Mouse (Mus musculus) embryonic stem cell, embryonic (primary cell): ENCODE results near the gene Gfpt1.

Experiments
- CTCF ChIA-PET, 4 experiments: fragments of 300-600 bp in 2 of 4; fragments of 350-600 bp in 2 of 4; sonication (Branson Sonifier 250); formaldehyde crosslinking; loops; one replicate each; lab custom pipeline; 2022; ENCODE audit warnings: inconsistent platforms in 2 of 4; lab: Charles Lee
- POLR2A ChIA-PET, 4 experiments: fragments of 300-600 bp in 2 of 4; fragments of 350-600 bp in 2 of 4; sonication (Branson Sonifier 250); formaldehyde crosslinking; loops; one replicate each; lab custom pipeline; 2022; ENCODE audit warnings: antibody characterized with exemption in 4 of 4, inconsistent platforms in 1 of 4; lab: Charles Lee

Gene Gfpt1

GRCm38 (mm10) chr6:87042337-87043130, at the start of gene Gfpt1:
Gene Gfpt1 (plus strand): TSS chr6:87042846.
- POLR2A ChIA-PET = interaction anchor here (0.6 to 11.9 kb wide), 89 partner anchors 9 to 705 kb away, joined by 3 to 156 read pairs (median 4); partner anchors contain the start of genes Nfu1 (in 3 of the 4), Gmcl1 (in 2 of the 4), Antxr1 (in 1 of the 4) and Aplf (in 1 of the 4)
- CTCF ChIA-PET = interaction anchor here (0.6 to 2.3 kb wide), 11 partner anchors 16 to 471 kb away, joined by 3 to 7 read pairs (median 3); no protein-coding TSS in a partner anchor

DNA sequence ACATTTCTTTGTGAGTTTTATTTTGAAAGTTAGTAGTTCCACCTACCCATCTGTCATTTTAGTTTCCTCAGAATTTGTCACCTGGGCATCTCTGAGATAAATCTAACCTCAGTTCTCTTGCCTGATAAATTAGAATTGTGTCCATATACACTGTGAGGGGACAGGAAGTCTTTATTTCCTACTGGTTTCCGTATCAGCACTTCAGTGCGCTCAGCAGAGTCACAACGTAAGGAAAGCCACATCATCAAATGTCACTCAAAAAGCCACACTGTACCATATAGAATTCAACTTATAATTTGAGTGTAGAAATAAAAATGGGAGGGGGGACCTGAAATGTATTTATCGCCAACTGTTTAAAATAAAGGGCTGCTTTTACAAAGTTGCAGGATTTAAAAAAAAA, 48.4 kb upstream of the Gfpt1 start:
- CTCF ChIA-PET = interaction anchor here in 1 of 4 experiments (0.6 kb wide), 1 partner anchor 27 kb away, joined by 3 read pairs; no protein-coding TSS in a partner anchor
- POLR2A ChIA-PET = interaction anchor here in 2 of 4 experiments (0.6 to 0.9 kb wide), 2 partner anchors 14 to 17 kb away, joined by 3 read pairs; no protein-coding TSS in a partner anchor

GRCm38 (mm10) chr6:86996629-86997307, 45.9 kb upstream of the Gfpt1 start:
- POLR2A ChIA-PET = interaction anchor here in 3 of 4 experiments (0.7 to 1.7 kb wide), 8 partner anchors 10 to 157 kb away, joined by 3 to 7 read pairs (median 4); partner anchors contain the start of gene Nfu1 (in 1 of the 3)

GRCm38 (mm10) chr6:86997360-86997759, 45.3 kb upstream of the Gfpt1 start:
- POLR2A ChIA-PET = interaction anchor here in 1 of 4 experiments (1.3 to 1.6 kb wide), 2 partner anchors 11 to 18 kb away, joined by 6 to 7 read pairs; partner anchors contain the start of gene Nfu1
- CTCF ChIA-PET = interaction anchor here in 2 of 4 experiments (0.6 to 0.8 kb wide), 2 partner anchors 75 to 367 kb away, joined by 3 read pairs; no protein-coding TSS in a partner anchor

More at GRCm38 (mm10) chr6:86996629-86997307, 45.9 kb upstream of the Gfpt1 start:
- CTCF ChIA-PET = interaction anchor here in 1 of 4 experiments (0.6 kb wide), 1 partner anchor 75 kb away, joined by 3 read pairs; no protein-coding TSS in a partner anchor

- POLR2A ChIA-PET = interaction anchor here in 1 of 4 experiments (0.8 to 1.6 kb wide), 2 partner anchors 20 to 40 kb away, joined by 3 to 4 read pairs; partner anchors contain the start of gene Gfpt1
- CTCF ChIA-PET = interaction anchor here in 3 of 4 experiments (0.6 to 1.7 kb wide), 6 partner anchors 10 to 978 kb away, joined by 3 to 12 read pairs (median 8); no protein-coding TSS in a partner anchor
Measured at GRCm38 (mm10) chr6:87001995-87002394, 40.7 kb upstream of the Gfpt1 start.

DNA sequence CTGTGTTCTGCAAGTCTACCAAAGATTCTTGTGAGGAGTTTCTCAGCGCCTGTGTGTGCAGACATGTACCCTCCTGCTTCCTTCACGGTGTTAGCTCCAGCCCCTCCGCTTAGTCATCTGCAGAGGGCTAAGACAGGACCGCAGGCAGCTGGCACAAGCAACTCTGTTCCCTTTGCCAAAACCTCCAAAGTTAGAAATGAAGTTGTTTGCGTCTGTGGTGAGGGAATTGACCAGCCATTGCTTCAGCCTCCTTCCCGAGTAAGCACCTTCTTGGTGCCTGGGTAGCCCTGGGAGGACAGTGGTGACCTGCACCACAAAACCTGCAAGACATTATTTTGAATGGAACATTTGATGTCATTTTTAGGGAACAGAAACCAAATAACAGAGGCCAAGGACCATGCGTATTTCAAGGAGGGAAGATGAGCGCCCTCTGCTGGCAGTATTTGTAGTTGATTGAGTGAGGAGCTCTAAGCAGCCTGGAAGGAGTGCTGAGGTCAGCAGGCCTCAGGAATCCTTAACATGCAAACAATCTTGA, 40.1 kb upstream of the Gfpt1 start:
- ChIA-PET CTCF (interaction anchor here (0.6 to 1.7 kb wide), 67 partner anchors 9 to 1595 kb away, joined by 3 to 13 read pairs (median 4); partner anchors contain the start of gene Gfpt1 (in 2 of the 4)), POLR2A (interaction anchor here in 3 of 4 experiments (0.6 to 1.6 kb wide), 11 partner anchors 10 to 637 kb away, joined by 3 to 7 read pairs (median 3); partner anchors contain the start of genes Aak1 (in 1 of the 3), Fam136a (in 1 of the 3) and Gfpt1 (in 1 of the 3))

DNA sequence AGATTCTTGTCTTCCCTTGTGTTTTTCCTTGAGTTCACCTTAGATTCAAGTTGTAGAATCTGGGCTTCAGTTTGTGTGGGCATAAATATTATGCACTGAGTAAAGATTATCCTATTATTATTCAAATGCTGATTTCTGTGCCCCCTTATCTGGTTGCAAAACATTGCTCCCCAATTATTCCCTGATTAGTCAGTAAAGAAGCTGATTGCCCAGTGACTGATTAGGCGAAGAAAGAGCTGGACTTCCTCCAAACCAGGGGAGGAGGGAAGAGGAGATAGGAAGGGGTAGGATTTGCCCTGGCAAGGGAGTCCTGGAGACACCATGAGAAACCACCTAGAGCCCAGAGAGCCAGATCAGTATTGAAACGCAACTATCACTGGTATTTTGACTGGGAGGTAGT, 38.5 kb upstream of the Gfpt1 start:
- ChIA-PET POLR2A (interaction anchor here in 1 of 4 experiments (0.7 to 1.3 kb wide), 2 partner anchors 18 to 22 kb away, joined by 3 to 4 read pairs; no protein-coding TSS in a partner anchor), CTCF (no interaction called here)

GRCm38 (mm10) chr6:87005577-87005976, 37.1 kb upstream of the Gfpt1 start:
- POLR2A ChIA-PET = interaction anchor here in 1 of 4 experiments (4.0 kb wide), 1 partner anchor 13 kb away, joined by 14 read pairs; no protein-coding TSS in a partner anchor
- CTCF ChIA-PET = interaction anchor here in 1 of 4 experiments (0.6 kb wide), 1 partner anchor 51 kb away, joined by 3 read pairs; no protein-coding TSS in a partner anchor

- CTCF ChIA-PET = interaction anchor here in 1 of 4 experiments (1.0 to 1.9 kb wide), 2 partner anchors 8 to 17 kb away, joined by 3 to 4 read pairs; no protein-coding TSS in a partner anchor
- POLR2A ChIA-PET = interaction anchor here (0.6 to 5.3 kb wide), 24 partner anchors 10 to 1334 kb away, joined by 3 to 58 read pairs (median 4); partner anchors contain the start of gene Gfpt1 (in 3 of the 4)
Measured at GRCm38 (mm10) chr6:87008887-87009286, 33.8 kb upstream of the Gfpt1 start, which contains the start of gene Nfu1. Gene Nfu1 (plus strand): TSS chr6:87009236.

DNA sequence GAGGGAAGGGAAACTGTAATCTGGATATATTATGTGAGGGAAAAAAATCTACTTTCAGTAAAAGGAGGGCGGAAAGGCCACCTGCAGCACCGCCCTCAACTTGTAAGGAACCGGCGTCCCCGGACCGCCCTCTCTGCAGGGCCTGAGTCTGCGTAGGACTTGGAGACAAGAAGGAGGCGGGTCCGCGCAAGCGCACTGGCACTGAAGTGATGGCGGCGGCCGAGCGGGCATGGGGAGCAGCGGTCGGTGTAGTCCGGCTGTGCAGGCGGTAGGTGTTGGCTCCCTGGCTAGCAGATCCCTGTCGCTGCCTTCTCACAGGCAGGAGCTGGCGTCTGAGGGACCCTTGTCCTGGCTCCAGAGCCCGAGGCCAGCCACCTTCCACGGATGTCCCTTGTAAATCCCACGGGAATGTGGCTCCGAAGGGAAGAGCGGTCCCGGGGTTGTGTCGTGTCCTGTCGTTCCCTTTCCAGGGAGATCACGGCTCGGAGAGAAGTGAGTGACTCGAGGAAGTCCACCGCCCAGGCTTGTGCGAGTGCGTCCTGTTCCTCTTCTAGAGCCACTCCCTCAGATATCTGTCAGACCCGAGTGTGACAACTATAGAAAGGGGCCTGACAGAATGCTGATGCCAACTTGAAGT, 32.8 kb upstream of the Gfpt1 start:
- ChIA-PET POLR2A (interaction anchor here in 3 of 4 experiments (0.6 to 5.3 kb wide), 9 partner anchors 9 to 1333 kb away, joined by 3 to 58 read pairs (median 9); partner anchors contain the start of gene Gfpt1 (in 2 of the 3)), CTCF (interaction anchor here in 1 of 4 experiments (1.0 kb wide), 1 partner anchor 17 kb away, joined by 3 read pairs; no protein-coding TSS in a partner anchor)

- POLR2A ChIA-PET = interaction anchor here in 2 of 4 experiments (1.0 to 3.8 kb wide), 4 partner anchors 9 to 66 kb away, joined by 3 to 19 read pairs (median 8); partner anchors contain the start of gene Gfpt1 (in 2 of the 2)
- CTCF ChIA-PET = interaction anchor here in 3 of 4 experiments (0.6 to 2.0 kb wide), 13 partner anchors 9 to 471 kb away, joined by 3 to 12 read pairs (median 3); partner anchors contain the start of gene Gfpt1 (in 1 of the 3)
Measured at GRCm38 (mm10) chr6:87016916-87017315, 25.7 kb upstream of the Gfpt1 start.

DNA sequence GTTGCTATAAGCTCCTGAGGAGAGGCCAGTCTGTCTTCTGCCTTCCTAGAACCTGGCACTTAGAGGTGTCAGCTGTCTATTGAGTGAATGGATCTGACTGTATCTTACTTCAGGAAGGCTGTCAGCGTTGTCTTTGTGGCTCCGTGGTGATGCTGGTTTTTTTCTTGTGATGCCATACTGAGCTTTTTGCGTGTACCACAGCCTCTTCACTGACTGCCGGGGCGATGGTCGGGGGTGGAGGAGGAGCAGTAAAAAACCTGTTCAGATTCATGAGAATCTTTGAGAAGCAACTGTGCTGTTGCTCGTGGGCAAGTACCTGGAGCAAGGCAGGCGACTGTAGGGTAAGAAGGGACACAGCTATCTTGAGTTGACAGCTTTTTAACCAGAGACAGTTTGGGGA, 23.8 kb upstream of the Gfpt1 start:
- ChIA-PET CTCF (interaction anchor here in 2 of 4 experiments (0.9 to 1.6 kb wide), 2 partner anchors 16 to 70 kb away, joined by 3 to 7 read pairs; no protein-coding TSS in a partner anchor), POLR2A (interaction anchor here in 3 of 4 experiments (0.7 to 3.8 kb wide), 8 partner anchors 9 to 277 kb away, joined by 3 to 19 read pairs (median 3); partner anchors contain the start of genes Gfpt1 (in 2 of the 3) and Nfu1 (in 1 of the 3))

DNA sequence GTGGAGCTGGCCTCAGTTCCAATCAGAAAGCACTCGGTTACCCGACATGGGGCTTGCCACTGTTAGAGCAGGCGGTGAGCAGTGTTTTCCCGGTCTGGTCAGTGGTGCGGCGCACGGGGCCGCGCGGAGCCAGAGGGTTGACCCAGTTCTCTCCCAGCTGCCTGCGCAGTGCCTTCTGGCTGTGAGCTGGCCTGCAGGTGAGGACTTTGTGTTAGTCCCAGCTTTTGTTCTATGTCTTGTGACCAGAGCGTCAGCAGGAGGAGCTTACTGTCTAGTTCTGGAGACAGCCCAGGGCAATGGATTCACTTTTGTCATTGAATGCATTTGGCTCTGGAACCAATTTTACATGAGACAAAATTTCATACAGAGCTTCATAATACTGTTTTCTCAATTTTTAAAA, 20.9 kb upstream of the Gfpt1 start:
- ChIA-PET POLR2A (interaction anchor here in 3 of 4 experiments (0.6 to 13.9 kb wide), 39 partner anchors 8 to 502 kb away, joined by 3 to 156 read pairs (median 4); partner anchors contain the start of genes Gfpt1 (in 3 of the 3) and Nfu1 (in 3 of the 3)), CTCF (interaction anchor here (0.6 to 2.3 kb wide), 12 partner anchors 11 to 201 kb away, joined by 3 to 7 read pairs (median 3); partner anchors contain the start of gene Gfpt1 (in 1 of the 4))

- ChIA-PET CTCF (interaction anchor here in 2 of 4 experiments (1.0 to 1.5 kb wide), 2 partner anchors 15 to 18 kb away, joined by 3 read pairs; partner anchors contain the start of genes Gfpt1 (in 1 of the 2) and Nfu1 (in 1 of the 2)), POLR2A (interaction anchor here (1.0 to 13.9 kb wide), 10 partner anchors 10 to 22 kb away, joined by 3 to 156 read pairs (median 11); partner anchors contain the start of genes Gfpt1 (in 3 of the 4) and Nfu1 (in 1 of the 4))
Measured at GRCm38 (mm10) chr6:87026980-87027379, 15.7 kb upstream of the Gfpt1 start.

- POLR2A ChIA-PET = interaction anchor here in 2 of 4 experiments (0.6 to 13.9 kb wide), 4 partner anchors 12 to 263 kb away, joined by 3 to 156 read pairs (median 4); partner anchors contain the start of genes Gfpt1 (in 1 of the 2) and Nfu1 (in 1 of the 2)
- CTCF ChIA-PET = interaction anchor here in 3 of 4 experiments (0.6 to 0.7 kb wide), 3 partner anchors 126 to 600 kb away, joined by 3 to 4 read pairs (median 4); partner anchors contain the start of gene Antxr1 (in 1 of the 3)
Measured at GRCm38 (mm10) chr6:87028881-87029280, 13.8 kb upstream of the Gfpt1 start.
